Mouse (Mus musculus): ENCODE results near the gene Olfr71.

DNA sequence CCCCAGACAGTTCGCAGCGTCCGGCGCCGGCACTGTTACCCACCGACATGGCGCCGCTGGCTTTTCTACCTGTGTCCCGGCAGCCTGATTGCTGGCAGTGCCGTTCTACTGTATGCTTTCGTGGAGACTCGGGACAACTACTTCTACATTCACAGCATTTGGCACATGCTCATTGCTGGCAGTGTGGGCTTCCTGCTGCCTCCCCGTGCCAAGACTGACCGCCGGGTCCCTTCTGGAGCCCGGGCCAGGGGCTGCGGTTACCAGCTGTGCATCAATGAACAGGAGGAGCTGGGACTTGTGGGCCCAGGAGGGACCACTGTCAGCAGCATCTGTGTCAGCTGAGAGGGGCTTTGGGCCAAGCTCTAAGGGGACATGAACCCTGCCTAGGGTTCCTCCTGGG is 20.0 kb downstream of the Olfr71 start:
- no peak for TF ChIP-seq CTCF (IDR thresholded peaks at IDR 0.05; ENCODE audit: extremely low read depth, insufficient read length, insufficient replicate concordance, low read depth, low read length)
- no peak for TF ChIP-seq POLR2A (IDR thresholded peaks at IDR 0.05; ENCODE audit: low read depth, low read length)

All from small intestine, adult 2 months (tissue).